Mouse (Mus musculus) gastrocnemius, postnatal 25 days (tissue): Measurements from ENCODE around the gene Zfp281. TPM values are rescaled to one million over a fixed set of nuclear protein-coding genes. Genes with fewer than 3 reads are reported as not detected.

Experiments used
- DNase-seq: peaks from one replicate; pipeline ENCODE4 v3.0.0; 2022
- long read RNA-seq, 2 experiments: library from polyadenylated mRNA; stranded (forward); transcript quantifications; one replicate each; pipeline ENCODE4 v2.0.0; 2021
- total RNA-seq, 2 experiments: library from RNA; stranded (reverse); gene quantifications; 1 replicate in 1 of 2; 2 replicates in 1 of 2; pipeline ENCODE4 v1.2.3; 2021

Gene Zfp281
- total RNA-seq = 10 to 100 TPM in 1 of 2 experiments, 1 to 10 TPM in 1; 8.3 to 10.2 TPM
- long read RNA-seq, experiment 1, full-length matches to known transcripts = 3 of 6 reads
- long read RNA-seq, experiment 1, partial matches to known transcripts = 0 of 6 reads
- long read RNA-seq, experiment 1, other reads (novel, unspliced or antisense) = 3 of 6 reads
- long read RNA-seq, experiment 2, full-length matches to known transcripts = 8 of 9 reads
- long read RNA-seq, experiment 2, partial matches to known transcripts = 0 of 9 reads
- long read RNA-seq, experiment 2, other reads (novel, unspliced or antisense) = 1 of 9 reads

GRCm38 (mm10) chr1:136624146-136625018 is at the start of gene Zfp281:
Zfp281 (plus strand) TSS chr1:136624901.
- peak; percentile 96 for DNase-seq

GRCm38 (mm10) chr1:136577890-136578663 is 46.6 kb upstream of the Zfp281 start:
- no peak for DNase-seq

- no peak for DNase-seq
These were observed 45.3 kb upstream of the Zfp281 start for GRCm38 (mm10) chr1:136579360-136579759.

- no peak for DNase-seq
These were observed 44.4 kb upstream of the Zfp281 start for GRCm38 (mm10) chr1:136580266-136580665.

- DNase-seq = no peak
These were observed 42.9 kb upstream of the Zfp281 start for GRCm38 (mm10) chr1:136581841-136582240.

GRCm38 (mm10) chr1:136587761-136588405 is 36.8 kb upstream of the Zfp281 start:
- DNase-seq = no peak

GRCm38 (mm10) chr1:136588908-136589307 is 35.8 kb upstream of the Zfp281 start:
- DNase-seq = no peak

GRCm38 (mm10) chr1:136592741-136593140 is 32.0 kb upstream of the Zfp281 start:
- no peak for DNase-seq

- no peak for DNase-seq
These were observed 30.4 kb upstream of the Zfp281 start for GRCm38 (mm10) chr1:136594235-136594850.

- DNase-seq = no peak
These were observed 27.9 kb upstream of the Zfp281 start for GRCm38 (mm10) chr1:136596821-136597220.

GRCm38 (mm10) chr1:136598286-136598685 is 26.4 kb upstream of the Zfp281 start:
- no peak for DNase-seq

- no peak for DNase-seq
These were observed 24.6 kb upstream of the Zfp281 start for GRCm38 (mm10) chr1:136600067-136600466.

- no peak for DNase-seq
These were observed 23.9 kb upstream of the Zfp281 start for GRCm38 (mm10) chr1:136600647-136601345.

GRCm38 (mm10) chr1:136601346-136601888 is 23.3 kb upstream of the Zfp281 start:
- no peak for DNase-seq

GRCm38 (mm10) chr1:136602303-136602702 is 22.4 kb upstream of the Zfp281 start:
- no peak for DNase-seq

GRCm38 (mm10) chr1:136604190-136604589 is 20.5 kb upstream of the Zfp281 start:
- DNase-seq = no peak

- DNase-seq = no peak
These were observed 18.9 kb upstream of the Zfp281 start for GRCm38 (mm10) chr1:136605790-136606189.

- DNase-seq = no peak
These were observed 18.4 kb upstream of the Zfp281 start for GRCm38 (mm10) chr1:136606278-136606677.

- DNase-seq = no peak
These were observed 16.1 kb upstream of the Zfp281 start for GRCm38 (mm10) chr1:136608339-136609261.
